Mouse (Mus musculus) ES-E14 (cell line): ENCODE data around the gene Vwf.

Source experiments
- CHD2 ChIP-seq: IDR thresholded peaks from 2 replicates; pipeline ENCODE4 v1.6.1; 2014; ENCODE audit warnings: mild to moderate bottlenecking, low read depth, low read length, inconsistent platforms
- MAFK ChIP-seq: IDR thresholded peaks from 2 replicates; pipeline ENCODE4 v1.6.1; 2014; ENCODE audit warnings: mild to moderate bottlenecking, low read depth, low read length, inconsistent platforms; ENCODE audit not compliant: insufficient read depth
- ZNF384 ChIP-seq: IDR thresholded peaks from 2 replicates; pipeline ENCODE4 v1.6.1; 2012; ENCODE audit warnings: low read depth, low read length, inconsistent platforms

- TF ChIP-seq CHD2 (no peak), MAFK (no peak), ZNF384 (no peak)
Observed at GRCm38 (mm10) chr6:125558831-125559230, 12.3 kb downstream of the Vwf start.
